Mouse (Mus musculus): ENCODE results near the gene Smco2.

- TF ChIP-seq CTCF (IDR thresholded peaks at IDR 0.05; ENCODE audit: low read depth) = no peak
- no peak for TF ChIP-seq EP300 (IDR thresholded peaks at IDR 0.05; ENCODE audit: low read depth)
Measured at GRCm38 (mm10) chr6:146845347-146845746, 4.6 kb upstream of the Smco2 start.
